Mouse (Mus musculus) large intestine, adult 2 months (tissue): ENCODE results near the gene Foxo4. TPM values are rescaled to one million over a fixed set of nuclear protein-coding genes. Genes with fewer than 3 reads are reported as not detected.

Experiments used
- DNase-seq: peaks from one replicate; pipeline ENCODE4 v3.0.0-alpha.2; 2012; ENCODE audit warnings: low read depth, low spot score
- WGBS: fragments of 180-500 bp; shearing (Covaris S2); methylation state at CpG from one replicate; pipeline ENCODE4 v1.1.7; 2018; 5-methylcytosine and 5-hydroxymethylcytosine counted together
- polyA plus RNA-seq: library from polyadenylated mRNA; depleted of rRNA; stranded (reverse); fragments of >200 nt; gene quantifications from 2 replicates; pipeline ENCODE4 v1.2.3, GENCODE M21; 2012; rRNA removed

Gene Foxo4
- polyA plus RNA-seq, 1 experiment, result 18.2 TPM

DNA sequence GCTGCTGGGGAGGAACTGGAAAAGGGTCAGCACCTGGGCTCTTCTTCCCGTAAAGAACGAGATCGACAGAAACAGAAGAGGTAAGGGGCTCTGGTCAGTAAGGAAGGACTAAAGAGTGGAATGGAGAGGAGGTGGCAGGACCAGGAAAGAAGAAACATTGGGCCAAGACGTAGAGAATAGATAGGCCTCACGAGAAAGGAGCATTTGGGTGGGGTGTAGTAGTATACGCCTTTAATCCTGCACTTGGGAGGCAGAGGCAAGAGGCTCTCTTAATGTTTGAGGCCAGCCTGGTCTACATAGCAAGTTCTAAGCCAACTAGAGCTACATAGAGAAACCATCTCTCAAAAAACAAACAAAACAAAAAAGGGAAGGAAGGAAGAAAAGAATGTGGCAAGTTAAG, 34.1 kb downstream of the Foxo4 start:
- DNase-seq, result no peak
- 92% methylated on average over 6 of the region's 6 CpGs for WGBS

GRCm38 (mm10) chrX:101289037-101289436, 34.7 kb downstream of the Foxo4 start:
- WGBS, result 90% methylated on average over 7 of the region's 7 CpGs

DNA sequence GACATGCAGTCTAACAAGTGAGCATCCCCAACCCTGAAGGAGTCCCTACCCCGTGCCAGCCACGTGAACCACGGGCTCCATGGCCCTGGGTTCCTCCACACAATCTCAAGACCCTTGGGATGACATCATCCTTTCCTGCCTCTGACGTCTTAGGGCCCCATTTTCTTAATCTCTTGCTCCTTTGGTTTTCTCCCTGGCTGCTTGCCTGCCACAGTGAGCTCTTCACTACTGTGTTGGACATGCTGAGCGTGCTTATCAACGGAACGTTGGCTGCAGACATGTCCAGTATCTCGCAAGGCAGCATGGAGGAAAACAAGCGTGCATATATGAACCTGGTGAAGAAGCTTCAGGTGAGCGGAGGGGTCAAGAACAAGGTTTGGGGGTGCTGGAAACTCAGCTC, 35.8 kb downstream of the Foxo4 start:
- 91% methylated on average over 10 of the region's 10 CpGs for WGBS
- no peak for DNase-seq

More at GRCm38 (mm10) chrX:101289037-101289436, 34.7 kb downstream of the Foxo4 start:
- DNase-seq, result no peak

DNA sequence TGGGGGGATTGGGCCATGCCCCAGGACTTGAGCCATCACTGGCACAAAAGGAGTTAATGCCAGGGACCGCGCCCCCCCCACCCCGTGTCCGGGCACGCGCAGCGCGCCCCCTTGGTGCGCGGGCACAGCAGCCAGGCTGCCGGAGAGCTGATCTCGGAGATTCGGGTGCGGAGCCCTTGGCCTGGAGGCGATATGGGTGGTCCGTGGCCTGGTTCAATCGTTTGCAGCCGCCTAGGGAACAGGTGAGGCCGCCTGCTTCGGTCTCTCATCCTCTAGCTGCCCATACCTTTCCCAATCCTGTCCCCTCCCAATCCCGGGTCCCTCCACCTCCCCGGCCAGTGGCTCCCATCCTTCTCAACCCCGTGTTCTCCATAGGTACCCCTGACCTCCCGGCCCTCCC, 44.7 kb downstream of the Foxo4 start, which contains the start of gene Nlgn3:
Gene Nlgn3, plus strand, starts transcription at position 114 of the 400 bp plus-strand sequence.
- WGBS, result 27% methylated on average over 18 of the region's 24 CpGs
- DNase-seq, result no peak

- 42% methylated on average over 12 of the region's 13 CpGs for WGBS
- DNase-seq, result no peak
Measured at GRCm38 (mm10) chrX:101299473-101300426, 45.4 kb downstream of the Foxo4 start.

DNA sequence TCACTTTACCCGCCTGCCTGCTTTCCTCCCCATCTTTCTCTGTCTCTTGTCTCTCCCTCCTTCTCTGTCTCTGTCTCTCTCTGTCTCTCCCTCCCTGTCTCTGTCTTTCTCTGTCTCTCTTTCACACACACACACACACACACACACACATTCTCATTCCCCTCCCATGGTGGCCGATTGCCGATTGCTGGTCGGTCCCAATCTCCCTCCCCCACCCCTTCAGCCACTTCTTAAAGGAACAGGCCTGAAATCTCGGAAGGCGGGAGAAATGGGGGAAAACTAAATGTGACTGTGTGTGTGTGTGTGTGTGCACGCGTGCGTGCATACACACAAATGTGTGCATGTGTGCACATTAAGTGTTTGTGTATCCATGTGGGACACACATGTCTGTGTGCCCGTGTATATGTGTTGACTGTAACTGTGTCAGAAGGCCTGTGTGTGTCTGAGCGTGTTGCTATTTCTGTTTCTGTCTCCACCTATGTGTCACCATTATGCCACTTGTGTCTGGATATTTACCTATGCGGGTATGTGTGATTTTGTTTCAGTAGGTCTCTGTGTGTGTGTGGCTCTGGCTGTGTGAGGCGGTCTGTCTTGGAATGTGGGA, 46.2 kb downstream of the Foxo4 start:
- DNase-seq, result no peak
- WGBS, result 54% methylated on average over 13 of the region's 13 CpGs

DNA sequence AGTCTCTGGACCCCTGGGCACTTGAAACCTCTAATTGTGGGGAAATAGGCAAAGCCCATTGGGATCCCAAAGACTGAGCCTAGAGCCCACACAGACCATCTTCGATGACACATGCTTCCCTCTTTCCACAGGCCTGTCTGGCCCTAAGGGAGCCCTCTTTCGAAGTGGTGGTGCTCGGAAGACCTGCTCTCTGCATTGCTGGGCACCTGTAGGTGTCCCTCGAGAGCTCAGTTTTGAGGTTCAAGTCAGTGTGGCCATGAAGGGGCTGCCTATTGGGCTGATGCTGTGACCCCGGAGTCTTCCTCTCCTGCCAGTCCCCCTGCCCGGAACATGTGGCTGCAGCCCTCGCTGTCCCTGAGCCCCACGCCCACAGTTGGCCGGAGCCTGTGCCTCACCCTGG, 47.3 kb downstream of the Foxo4 start:
- WGBS, result 83% methylated on average over 9 of the region's 9 CpGs
- DNase-seq, result no peak

- DNase-seq, result no peak
- WGBS, result 75% methylated on average over 2 of the region's 2 CpGs
Measured at GRCm38 (mm10) chrX:101304646-101305045, 50.3 kb downstream of the Foxo4 start.

DNA sequence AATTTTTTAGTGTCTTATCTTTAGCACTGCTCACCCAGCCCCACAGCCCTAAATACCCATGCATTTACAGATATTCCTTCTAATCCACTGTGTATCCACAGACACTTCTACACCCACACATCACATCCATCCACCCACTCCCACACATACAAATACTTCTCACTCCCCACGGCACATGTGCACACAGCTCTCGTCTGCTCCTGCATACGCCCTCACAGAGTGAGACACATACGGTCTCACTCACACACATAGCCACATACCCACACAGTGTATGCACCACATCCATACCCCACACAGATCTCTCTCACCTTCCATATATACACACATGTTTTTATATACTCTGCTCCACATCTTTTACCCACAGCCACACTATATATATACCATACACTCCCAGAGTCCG, 55.0 kb downstream of the Foxo4 start:
- DNase-seq, result no peak
- 92% methylated on average over 5 of the region's 5 CpGs for WGBS

Other genes with a start within 250 kb of the Foxo4 start
- gene Tex11, start 194.9 kb upstream of the Foxo4 start, polyA plus RNA-seq, result not detected in 2 replicates
- 0.56 and 1.1 TPM in 2 replicates for gene Slc7a3, start 168.5 kb upstream of the Foxo4 start, polyA plus RNA-seq
- 18.2 and 19.2 TPM in 2 replicates for gene Snx12, start 32.0 kb upstream of the Foxo4 start, polyA plus RNA-seq
- not detected in 2 replicates for gene Gm614, start 9.5 kb downstream of the Foxo4 start, polyA plus RNA-seq
- 23.9 and 24.0 TPM in 2 replicates for gene Il2rg, start 13.7 kb downstream of the Foxo4 start, polyA plus RNA-seq
- not detected in 2 replicates for gene Gm20489, start 14.5 kb downstream of the Foxo4 start, polyA plus RNA-seq
- 56.7 and 77.4 TPM in 2 replicates for gene Med12, start 19.5 kb downstream of the Foxo4 start, polyA plus RNA-seq
- gene Nlgn3, start 44.6 kb downstream of the Foxo4 start, polyA plus RNA-seq, result 0.10 and 0.26 TPM in 2 replicates
- 88.4 and 102 TPM in 2 replicates for gene Gjb1, start 121.8 kb downstream of the Foxo4 start, polyA plus RNA-seq
- 10.2 and 17.0 TPM in 2 replicates for gene Zmym3, start 166.3 kb downstream of the Foxo4 start, polyA plus RNA-seq
- 89.2 and 104 TPM in 2 replicates for gene Nono, start 174.8 kb downstream of the Foxo4 start, polyA plus RNA-seq
- 0.86 and 1.2 TPM in 2 replicates for gene Itgb1bp2, start 194.6 kb downstream of the Foxo4 start, polyA plus RNA-seq